Mouse (Mus musculus): ENCODE results near the gene Kdm2b. TPM values are rescaled to one million over a fixed set of nuclear protein-coding genes. Genes with fewer than 3 reads are reported as not detected.
A peak's percentile ranks its signal among the peaks of the same experiment; 100 is the strongest.

Kdm2b gene
- polyA plus RNA-seq, 1 experiment from 2014 or later = 29.4 TPM

DNA sequence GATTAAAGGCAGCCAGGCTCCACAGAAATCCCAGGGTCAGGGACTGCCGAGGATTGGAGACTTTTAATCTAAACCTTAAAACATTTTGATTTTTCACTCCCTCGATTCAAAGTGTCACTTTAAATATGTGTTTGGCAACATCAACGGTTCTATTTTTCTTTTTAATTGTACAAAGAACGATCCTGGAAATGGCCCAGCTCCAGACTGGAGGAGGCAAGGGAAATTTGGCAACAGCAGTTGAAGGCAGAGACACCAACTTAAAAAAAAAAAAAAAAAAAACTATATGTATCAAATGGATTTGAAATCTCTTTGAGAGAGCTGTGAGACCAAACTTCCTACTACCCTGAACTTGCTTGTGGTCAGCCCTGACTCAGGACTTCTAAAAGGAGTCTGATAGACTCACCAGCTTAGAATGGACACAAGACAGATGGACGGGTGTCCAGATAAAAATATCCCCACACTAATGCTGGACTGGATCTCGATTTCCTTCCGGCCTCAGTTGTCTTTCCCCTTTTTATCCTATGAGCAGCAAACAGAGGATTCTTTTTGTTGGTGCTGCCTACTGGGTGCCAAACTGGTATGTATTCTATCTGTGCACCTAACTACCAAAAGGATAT, 19.4 kb upstream of the Kdm2b start:
- no peak for ATAC-seq
- no peak overlapping the region for H3K4me3 ChIP-seq (replicated peaks)
- WGBS = 62% methylated on average over 7 of the region's 7 CpGs

GRCm38 (mm10) chr5:123005716-123006592, 16.3 kb upstream of the Kdm2b start:
- ATAC-seq = no peak
- 48% methylated on average over 19 of the region's 19 CpGs for WGBS
- H3K36me3 ChIP-seq = no peaks in the 10 kb centered on the region
- H3K9ac ChIP-seq = no peak overlapping the region
- no peaks in the 10 kb centered on the region for H3K27me3 ChIP-seq (replicated peaks)
- peak overlapping the region; percentile 9; the same call in 1 of the 2 replicates for H3K4me2 ChIP-seq (replicated peaks)
- no peaks in the 10 kb centered on the region for H3K9me3 ChIP-seq
- no peak overlapping the region for H3K27ac ChIP-seq
- H3K4me3 ChIP-seq (replicated peaks) = no peak overlapping the region
- no peaks in the 10 kb centered on the region for H3K4me1 ChIP-seq (replicated peaks)

More for the DNA sequence above, 19.4 kb upstream of the Kdm2b start:
- no peaks in the 10 kb centered on the region for H3K27me3 ChIP-seq (replicated peaks)
- H3K9ac ChIP-seq = no peak overlapping the region
- no peaks in the 10 kb centered on the region for H3K36me3 ChIP-seq
- no peak overlapping the region for H3K27ac ChIP-seq
- no peaks in the 10 kb centered on the region for H3K9me3 ChIP-seq
- H3K4me1 ChIP-seq (replicated peaks) = no peaks in the 10 kb centered on the region; the same call in 1 of the 2 replicates
- no peak overlapping the region for H3K4me2 ChIP-seq (replicated peaks)

DNA sequence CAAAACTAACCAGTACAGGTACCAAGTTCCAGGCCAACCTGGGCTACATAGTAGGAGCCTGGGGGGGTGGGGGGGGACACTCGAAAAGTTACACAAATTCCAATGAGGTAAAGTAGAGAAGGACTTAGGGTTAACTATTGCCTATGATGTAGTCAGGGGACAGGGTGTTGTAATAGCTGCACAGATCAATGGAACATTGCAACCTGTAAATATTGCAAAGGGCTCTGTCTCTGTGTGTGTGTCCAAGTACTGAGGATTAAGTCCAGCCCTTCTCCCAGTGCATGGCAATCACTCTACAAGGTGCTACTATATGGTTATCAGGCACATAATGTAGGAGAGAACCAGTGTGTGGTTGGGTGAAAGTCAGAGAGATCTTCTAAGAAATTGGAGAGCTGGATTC, 11.3 kb upstream of the Kdm2b start:
- no peak overlapping the region for H3K27ac ChIP-seq
- ATAC-seq = no peak
- no peak overlapping the region for H3K4me2 ChIP-seq (replicated peaks)
- no peak overlapping the region for H3K9ac ChIP-seq
- H3K36me3 ChIP-seq = no peaks in the 10 kb centered on the region
- no peak overlapping the region for H3K4me3 ChIP-seq (replicated peaks)
- no peaks in the 10 kb centered on the region for H3K27me3 ChIP-seq (replicated peaks)
- no peaks in the 10 kb centered on the region for H3K4me1 ChIP-seq (replicated peaks)
- no peaks in the 10 kb centered on the region for H3K9me3 ChIP-seq
- WGBS = 57% methylated on average over 1 of the region's 1 CpGs

DNA sequence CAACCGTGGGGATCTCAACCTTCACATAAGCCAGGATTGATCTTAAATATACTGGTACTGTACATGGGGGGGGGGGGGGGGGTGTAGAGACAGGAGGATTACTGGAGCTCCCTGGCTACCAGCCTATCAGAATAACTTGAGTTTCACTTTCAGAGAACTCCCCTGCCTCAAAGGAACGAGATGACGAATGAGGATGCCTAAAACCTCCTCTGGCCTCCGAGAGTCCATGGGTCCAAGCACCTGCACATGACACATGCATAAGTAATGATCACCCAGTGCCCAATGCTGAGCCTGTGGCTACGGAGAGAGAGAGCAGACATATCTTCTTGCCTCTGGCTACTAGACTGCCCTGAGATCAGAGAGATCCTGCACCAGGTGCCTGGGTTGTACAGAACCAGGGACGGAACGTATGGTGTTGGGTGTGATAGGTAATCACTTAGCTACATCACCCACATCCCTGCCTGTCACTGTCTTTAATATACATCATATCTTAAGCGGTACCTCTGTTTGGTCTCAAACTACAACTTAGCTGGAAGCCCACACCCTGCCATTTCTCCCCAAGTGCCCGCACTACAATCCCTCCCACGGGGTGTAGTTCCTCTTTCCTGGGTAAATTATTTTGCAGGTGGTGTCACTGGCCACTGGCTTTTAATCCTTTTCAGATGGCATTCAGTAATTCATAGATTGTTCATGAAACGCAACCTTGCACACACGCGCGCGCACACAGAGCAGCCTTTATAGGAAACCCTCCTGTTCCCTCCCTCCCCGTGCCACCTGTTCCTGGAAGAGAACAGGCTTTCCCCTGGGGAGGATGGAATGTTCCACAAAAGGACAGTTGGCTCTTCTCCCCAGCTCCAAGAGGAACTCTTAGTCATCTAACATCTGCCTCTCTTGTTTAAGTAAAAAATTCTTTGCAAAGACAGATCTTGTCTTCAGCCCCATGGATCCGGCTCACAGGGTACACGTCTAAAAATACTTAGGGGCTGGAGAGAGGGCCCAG, 7.9 kb upstream of the Kdm2b start:
- no peaks in the 10 kb centered on the region for H3K36me3 ChIP-seq
- no peak overlapping the region for H3K27ac ChIP-seq
- no peaks in the 10 kb centered on the region for H3K27me3 ChIP-seq (replicated peaks)
- WGBS = 79% methylated on average over 18 of the region's 18 CpGs
- H3K4me3 ChIP-seq (replicated peaks) = no peak overlapping the region
- ATAC-seq = no peak
- no peak overlapping the region for H3K4me2 ChIP-seq (replicated peaks)
- no peak overlapping the region for H3K9ac ChIP-seq
- no peaks in the 10 kb centered on the region for H3K9me3 ChIP-seq
- H3K4me1 ChIP-seq (replicated peaks) = no peaks in the 10 kb centered on the region

DNA sequence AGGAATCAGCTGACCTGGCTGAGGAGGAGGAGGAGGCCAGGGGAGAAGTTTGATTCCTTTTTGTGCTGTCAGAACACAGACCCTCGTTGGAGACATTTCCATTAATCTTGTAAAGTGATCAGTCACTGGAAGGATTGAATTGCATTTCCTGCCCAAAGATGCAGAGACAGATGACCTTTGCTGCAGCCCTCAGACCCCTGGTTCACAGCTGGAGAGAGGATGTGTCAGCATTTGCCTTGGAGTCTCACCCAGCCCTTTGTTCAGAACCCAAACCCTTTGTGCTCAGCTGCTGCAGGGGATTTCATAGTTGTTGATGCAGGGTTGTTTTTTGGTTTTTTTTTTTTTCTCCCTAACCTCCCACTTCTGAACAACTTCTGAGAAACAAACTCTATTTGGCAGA, 5.3 kb upstream of the Kdm2b start:
- H3K4me1 ChIP-seq (replicated peaks) = peaks cover 12% of the 10 kb centered on the region

DNA sequence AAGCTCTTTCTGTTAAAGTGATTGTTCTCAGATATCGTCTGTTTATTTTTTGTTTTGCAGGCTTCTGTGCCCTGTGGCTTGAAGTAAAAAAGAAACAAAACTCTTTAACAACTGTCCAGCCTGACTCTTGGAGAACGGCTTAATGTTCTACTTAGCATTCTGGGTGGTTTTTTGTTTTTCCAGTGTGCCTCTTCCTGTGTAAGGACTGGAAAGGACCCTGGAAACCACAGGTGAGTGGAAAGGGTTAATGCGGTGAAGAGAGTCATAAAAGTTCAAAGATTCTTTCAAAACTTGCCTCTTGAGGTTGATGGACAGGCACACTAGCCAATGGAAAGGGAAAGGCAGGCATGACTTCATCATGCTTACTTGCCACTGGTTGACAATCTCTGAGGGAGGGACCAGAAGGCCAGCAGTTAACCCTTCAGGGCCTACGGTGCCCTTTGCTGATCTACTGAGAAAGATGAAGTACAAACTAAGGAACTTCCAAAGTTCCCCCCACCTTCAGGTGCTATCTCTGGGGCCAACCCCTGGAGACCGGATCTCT, 4.8 kb upstream of the Kdm2b start:
- 7% methylated on average over 5 of the region's 5 CpGs for WGBS
- Histone ChIP-seq H3K4me2 (replicated peaks) (peak overlapping the region; percentile 45), H3K4me3 (replicated peaks) (no peak overlapping the region), H3K9ac (no peak overlapping the region), H3K36me3 (no peaks in the 10 kb centered on the region), H3K4me1 (replicated peaks) (peaks cover 16% of the 10 kb centered on the region), H3K9me3 (no peaks in the 10 kb centered on the region), H3K27ac (no peak overlapping the region), H3K27me3 (replicated peaks) (no peaks in the 10 kb centered on the region)
- peak; percentile 95 for ATAC-seq

More for the DNA sequence above, 5.3 kb upstream of the Kdm2b start:
- no peak overlapping the region for H3K4me3 ChIP-seq (replicated peaks)
- no peak overlapping the region for H3K4me2 ChIP-seq (replicated peaks)
- H3K27me3 ChIP-seq (replicated peaks) = no peaks in the 10 kb centered on the region
- peak; percentile 9; the same call in 1 of the 2 replicates for ATAC-seq
- H3K9me3 ChIP-seq = no peaks in the 10 kb centered on the region
- no peaks in the 10 kb centered on the region for H3K36me3 ChIP-seq
- no peak overlapping the region for H3K27ac ChIP-seq
- H3K9ac ChIP-seq = no peak overlapping the region
- 0% methylated on average over 1 of the region's 1 CpGs for WGBS

DNA sequence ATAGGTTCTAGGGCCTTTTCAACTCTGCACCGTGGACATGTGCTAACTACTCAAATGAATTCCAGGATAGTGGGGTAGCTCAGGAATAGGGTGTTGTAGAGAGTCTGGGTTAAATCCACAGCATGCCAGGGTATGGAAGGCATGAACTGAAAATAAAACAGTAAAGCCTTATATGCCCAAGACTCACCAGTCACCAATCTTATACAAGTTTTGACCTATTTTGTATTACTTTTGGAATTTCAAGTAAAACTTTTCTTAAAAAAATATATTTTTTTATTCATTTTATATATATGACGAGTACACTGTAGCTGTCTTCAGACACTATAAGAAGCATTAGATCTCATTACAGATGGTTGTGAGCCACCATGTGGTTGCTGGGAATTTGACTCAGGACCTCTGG, 4.2 kb upstream of the Kdm2b start:
- 0 out of 2 replicates have a peak, but pooled peaks have one; percentile 17 for ATAC-seq
- H3K9me3 ChIP-seq = no peaks in the 10 kb centered on the region
- no peaks in the 10 kb centered on the region for H3K27me3 ChIP-seq (replicated peaks)
- H3K4me1 ChIP-seq (replicated peaks) = peaks cover 16% of the 10 kb centered on the region
- peak overlapping the region; percentile 45; the same call in 1 of the 2 replicates for H3K4me2 ChIP-seq (replicated peaks)
- no peaks in the 10 kb centered on the region for H3K36me3 ChIP-seq
- no peak overlapping the region for H3K4me3 ChIP-seq (replicated peaks)
- H3K27ac ChIP-seq = no peak overlapping the region
- 43% methylated on average over 2 of the region's 2 CpGs for WGBS
- H3K9ac ChIP-seq = no peak overlapping the region

GRCm38 (mm10) chr5:122991350-122992004, 1.9 kb upstream of the Kdm2b start:
- H3K27me3 ChIP-seq (replicated peaks) = no peaks in the 10 kb centered on the region
- no peak overlapping the region for H3K4me3 ChIP-seq (replicated peaks)
- peaks cover 25% of the 10 kb centered on the region for H3K4me1 ChIP-seq (replicated peaks)
- no peak overlapping the region for H3K27ac ChIP-seq
- peak overlapping the region; percentile 3; the same call in 1 of the 2 replicates for H3K9ac ChIP-seq
- WGBS = 39% methylated on average over 5 of the region's 5 CpGs
- no peak for ATAC-seq
- no peak overlapping the region for H3K4me2 ChIP-seq (replicated peaks)
- H3K36me3 ChIP-seq = no peaks in the 10 kb centered on the region
- H3K9me3 ChIP-seq = no peaks in the 10 kb centered on the region

- H3K9me3 ChIP-seq = no peaks in the 10 kb centered on the region
- H3K4me2 ChIP-seq (replicated peaks) = peak overlapping the region; percentile 100
- H3K27ac ChIP-seq = no peak overlapping the region
- H3K9ac ChIP-seq = peak overlapping the region; percentile 66; the same call in 1 of the 2 replicates
- WGBS = 39% methylated on average over 16 of the region's 16 CpGs
- no peaks in the 10 kb centered on the region for H3K27me3 ChIP-seq (replicated peaks)
- H3K4me3 ChIP-seq (replicated peaks) = peak overlapping the region; percentile 73
- H3K4me1 ChIP-seq (replicated peaks) = peaks cover 27% of the 10 kb centered on the region
- no peaks in the 10 kb centered on the region for H3K36me3 ChIP-seq
- no peak for ATAC-seq
Measured at GRCm38 (mm10) chr5:122990411-122991160, 963 bp upstream of the Kdm2b start.

DNA sequence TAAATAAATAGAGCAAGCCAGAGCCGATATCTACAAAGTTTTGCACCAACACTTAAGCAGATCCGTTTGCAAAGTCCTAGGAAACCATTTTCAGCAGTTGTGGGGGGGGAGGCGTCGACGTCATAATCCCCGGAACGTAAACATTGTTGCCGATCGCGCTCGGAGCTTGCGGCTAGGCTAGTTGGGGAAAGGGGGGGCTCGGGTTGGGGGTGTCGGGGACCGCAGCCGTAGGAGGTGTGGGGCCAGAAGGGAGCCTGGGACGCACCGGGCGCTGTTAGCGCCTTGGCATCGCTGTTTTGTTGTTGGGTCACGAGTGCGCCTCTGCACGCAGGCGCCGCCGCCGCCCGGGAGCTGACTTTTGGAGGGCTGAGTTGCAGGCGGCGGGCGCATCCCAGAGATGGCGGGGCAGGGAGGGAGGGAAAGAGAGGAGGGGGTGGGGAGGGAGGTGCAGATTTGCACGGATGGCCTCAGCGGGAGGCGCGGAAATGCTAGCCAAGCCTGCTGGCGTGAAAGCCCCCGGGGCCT, 560 bp downstream of the Kdm2b start:
- peak; percentile 63 for ATAC-seq
- Histone ChIP-seq H3K9me3 (no peaks in the 10 kb centered on the region), H3K27me3 (replicated peaks) (no peaks in the 10 kb centered on the region), H3K4me3 (replicated peaks) (peak overlapping the region; percentile 73), H3K27ac (peak overlapping the region; percentile 75), H3K4me2 (replicated peaks) (peak overlapping the region; percentile 100), H3K9ac (peak overlapping the region; percentile 66), H3K4me1 (replicated peaks) (peaks cover 27% of the 10 kb centered on the region), H3K36me3 (no peaks in the 10 kb centered on the region)
- under 1% methylated on average over 38 of the region's 39 CpGs for WGBS
